Mouse (Mus musculus) heart, embryonic 12.5 days (tissue): Measurements from ENCODE around the gene BC048403. TPM values are rescaled to one million over a fixed set of nuclear protein-coding genes. Genes with fewer than 3 reads are reported as not detected.

ENCODE experiments used
- ATAC-seq: fragments of 200-750 bp; cut with Nextera tagmentation; 2 replicates; pipeline ENCODE4 v1.8.0; 2017; ENCODE audit warnings: moderate TSS enrichment, moderate library complexity; ENCODE audit not compliant: insufficient number of reproducible peaks, low FRiP score
- H3K27ac ChIP-seq: fragments of 300-500 bp; sonication (generic); 2 replicates; pipeline ENCODE4 v1.5.1; 2016; ENCODE audit warnings: mild to moderate bottlenecking, moderate library complexity; ENCODE audit not compliant: poor library complexity, severe bottlenecking
- H3K27me3 ChIP-seq: fragments of 300-500 bp; sonication (generic); replicated peaks from 2 replicates; pipeline ENCODE4 v1.6.1; 2016; ENCODE audit warnings: mild to moderate bottlenecking, moderate library complexity
- H3K36me3 ChIP-seq: fragments of 300-500 bp; sonication (generic); 2 replicates; pipeline ENCODE4 v1.6.1; 2016; ENCODE audit warnings: mild to moderate bottlenecking, moderate library complexity
- H3K4me1 ChIP-seq: fragments of 300-500 bp; sonication (generic); replicated peaks from 2 replicates; pipeline ENCODE4 v1.6.1; 2016; ENCODE audit warnings: mild to moderate bottlenecking
- H3K4me2 ChIP-seq: fragments of 300-500 bp; sonication (generic); 2 replicates; pipeline ENCODE4 v1.6.1; 2016; ENCODE audit warnings: mild to moderate bottlenecking, moderate library complexity
- H3K4me3 ChIP-seq: fragments of 300-500 bp; sonication (generic); 2 replicates; pipeline ENCODE4 v1.5.1; 2016; ENCODE audit warnings: mild to moderate bottlenecking
- H3K9ac ChIP-seq: fragments of 300-500 bp; sonication (generic); 2 replicates; pipeline ENCODE4 v1.6.1; 2016; ENCODE audit warnings: mild to moderate bottlenecking, moderate library complexity
- H3K9me3 ChIP-seq: fragments of 300-500 bp; sonication (generic); replicated peaks from 2 replicates; pipeline ENCODE4 v1.6.1; 2016; ENCODE audit warnings: mild to moderate bottlenecking, moderate library complexity
- WGBS: fragments of 180-500 bp; shearing (Covaris S2); methylation state at CpG from one replicate; pipeline ENCODE4 v1.1.7; 2016; 5-methylcytosine and 5-hydroxymethylcytosine counted together
- polyA plus RNA-seq: library from polyadenylated mRNA; unstranded; fragments of >200 nt; fragmentation: Nextera tagmentation; extraction: Ambion mirVana; gene quantifications from 2 replicates; pipeline ENCODE4 v1.2.1, GENCODE M21; 2016

The BC048403 gene
- polyA plus RNA-seq, 1 experiment from 2014 or later: 2.6 TPM

- Histone ChIP-seq H3K4me1 (no peaks in the 10 kb centered on the region), H3K4me2 (peak overlapping the region; percentile 39), H3K9ac (no peak overlapping the region), H3K36me3 (peaks cover 37% of the 10 kb centered on the region), H3K4me3 (no peak overlapping the region), H3K27ac (no peak overlapping the region), H3K27me3 (no peaks in the 10 kb centered on the region), H3K9me3 (peaks cover 5% of the 10 kb centered on the region; the same call in 1 of the 2 replicates)
- ATAC-seq: peak; percentile 48
- 60% methylated on average over 14 of the region's 14 CpGs for WGBS
Measured at GRCm38 (mm10) chr10:121781159-121781558, 41.4 kb downstream of the BC048403 start.

- Histone ChIP-seq H3K4me3 (no peak overlapping the region), H3K4me2 (no peak overlapping the region), H3K27ac (no peak overlapping the region), H3K4me1 (no peaks in the 10 kb centered on the region), H3K36me3 (peaks cover 49% of the 10 kb centered on the region), H3K9ac (no peak overlapping the region), H3K9me3 (peaks cover 5% of the 10 kb centered on the region; the same call in 1 of the 2 replicates), H3K27me3 (no peaks in the 10 kb centered on the region)
- ATAC-seq: no peak
- 89% methylated on average over 3 of the region's 3 CpGs for WGBS
Measured at GRCm38 (mm10) chr10:121788536-121788935, 48.8 kb downstream of the BC048403 start.

- 77% methylated on average over 6 of the region's 6 CpGs for WGBS
- peaks cover 44% of the 10 kb centered on the region for H3K36me3 ChIP-seq
- no peak overlapping the region for H3K4me2 ChIP-seq
- H3K4me3 ChIP-seq: no peak overlapping the region
- no peaks in the 10 kb centered on the region for H3K4me1 ChIP-seq
- H3K27ac ChIP-seq: no peak overlapping the region
- H3K27me3 ChIP-seq: no peaks in the 10 kb centered on the region
- H3K9ac ChIP-seq: no peak overlapping the region
- ATAC-seq: no peak
- H3K9me3 ChIP-seq: no peaks in the 10 kb centered on the region
Measured at GRCm38 (mm10) chr10:121790078-121790477, 50.3 kb downstream of the BC048403 start.

- ATAC-seq: no peak
Measured at GRCm38 (mm10) chr10:121792661-121793060, 52.9 kb downstream of the BC048403 start.

GRCm38 (mm10) chr10:121794486-121794885 is 54.7 kb downstream of the BC048403 start:
- H3K27me3 ChIP-seq: no peaks in the 10 kb centered on the region
- peaks cover 31% of the 10 kb centered on the region for H3K36me3 ChIP-seq
- no peak overlapping the region for H3K27ac ChIP-seq
- no peak overlapping the region for H3K9ac ChIP-seq
- H3K4me2 ChIP-seq: no peak overlapping the region
- no peaks in the 10 kb centered on the region for H3K4me1 ChIP-seq
- 84% methylated on average over 12 of the region's 12 CpGs for WGBS
- H3K9me3 ChIP-seq: no peaks in the 10 kb centered on the region
- no peak overlapping the region for H3K4me3 ChIP-seq
- no peak for ATAC-seq

More at GRCm38 (mm10) chr10:121792661-121793060, 52.9 kb downstream of the BC048403 start:
- Histone ChIP-seq H3K4me3 (no peak overlapping the region), H3K4me1 (no peaks in the 10 kb centered on the region), H3K9me3 (no peaks in the 10 kb centered on the region), H3K27me3 (no peaks in the 10 kb centered on the region), H3K4me2 (no peak overlapping the region), H3K27ac (no peak overlapping the region), H3K36me3 (peaks cover 36% of the 10 kb centered on the region), H3K9ac (no peak overlapping the region)
- WGBS: 85% methylated on average over 17 of the region's 17 CpGs

- Histone ChIP-seq H3K27me3 (no peaks in the 10 kb centered on the region), H3K4me3 (no peak overlapping the region), H3K27ac (no peak overlapping the region), H3K36me3 (peaks cover 41% of the 10 kb centered on the region), H3K9me3 (no peaks in the 10 kb centered on the region), H3K9ac (no peak overlapping the region), H3K4me2 (no peak overlapping the region), H3K4me1 (no peaks in the 10 kb centered on the region)
- ATAC-seq: no peak
- WGBS: 75% methylated on average over 8 of the region's 8 CpGs
Measured at GRCm38 (mm10) chr10:121796027-121796802, 56.5 kb downstream of the BC048403 start.

GRCm38 (mm10) chr10:121800041-121800440 is 60.3 kb downstream of the BC048403 start:
- H3K4me2 ChIP-seq: no peak overlapping the region
- no peaks in the 10 kb centered on the region for H3K27me3 ChIP-seq
- H3K9me3 ChIP-seq: no peaks in the 10 kb centered on the region
- H3K27ac ChIP-seq: no peak overlapping the region
- no peak for ATAC-seq
- 88% methylated on average over 13 of the region's 13 CpGs for WGBS
- no peak overlapping the region for H3K9ac ChIP-seq
- peaks cover 27% of the 10 kb centered on the region for H3K36me3 ChIP-seq
- no peaks in the 10 kb centered on the region for H3K4me1 ChIP-seq
- H3K4me3 ChIP-seq: no peak overlapping the region

Other genes starting within 250 kb of the BC048403 start
- 23.9 and 27.7 TPM in 2 replicates for gene Tbk1, start 153.2 kb upstream of the BC048403 start, polyA plus RNA-seq
- gene Xpot, start 113.6 kb upstream of the BC048403 start, polyA plus RNA-seq: 43.7 and 47.6 TPM in 2 replicates
- gene D930020B18Rik, start 98.3 kb upstream of the BC048403 start, polyA plus RNA-seq: 0.09 TPM in 1 of 2 replicates, not detected in the other